Mouse (Mus musculus) hindbrain, embryonic 10.5 days (tissue): Measurements from ENCODE around the gene Zfp975. TPM values are rescaled to one million over a fixed set of nuclear protein-coding genes. Genes with fewer than 3 reads are reported as not detected.

Experiments
- polyA plus RNA-seq: library from polyadenylated mRNA; unstranded; fragments of >200 nt; fragmentation: Nextera tagmentation; extraction: Ambion mirVana; gene quantifications from 2 replicates; pipeline ENCODE4 v1.2.1, GENCODE M21; 2016

The Zfp975 gene
- polyA plus RNA-seq, 1 experiment from 2014 or later = 4.6 TPM

Other genes with a start within 250 kb of the Zfp975 start
- not detected in 2 replicates for gene 4933421I07Rik, start 244.6 kb downstream of the Zfp975 start, polyA plus RNA-seq
- 11.0 and 11.5 TPM in 2 replicates for gene Zfp141, start 187.0 kb downstream of the Zfp975 start, polyA plus RNA-seq
- gene Gm21028, start 114.2 kb downstream of the Zfp975 start, polyA plus RNA-seq = not detected in 2 replicates
- gene Zfp977, start 100.2 kb downstream of the Zfp975 start, polyA plus RNA-seq = 0.56 and 1.5 TPM in 2 replicates
- gene Zfp976, start 50.2 kb downstream of the Zfp975 start, polyA plus RNA-seq = 1.6 and 2.6 TPM in 2 replicates
- gene Gm17067, start 34.3 kb upstream of the Zfp975 start, polyA plus RNA-seq = not detected in 2 replicates
- not detected in 2 replicates for gene Vmn2r62, start 100.8 kb upstream of the Zfp975 start, polyA plus RNA-seq
- not detected in 2 replicates for gene Gm2381, start 174.5 kb upstream of the Zfp975 start, polyA plus RNA-seq
- not detected in 2 replicates for gene Vmn2r63, start 241.1 kb upstream of the Zfp975 start, polyA plus RNA-seq